Mouse (Mus musculus) lung, adult 2 months (tissue): Measurements from ENCODE around the gene Tmem120b.

ENCODE experiments used
- CTCF ChIP-seq: fragments of 200-500 bp; IDR thresholded peaks from 2 replicates; pipeline ENCODE4 v1.5.1; 2011; ENCODE audit warnings: mild to moderate bottlenecking, low read length, control low read depth; ENCODE audit not compliant: insufficient read depth
- POLR2A ChIP-seq: fragments of 200-500 bp; IDR thresholded peaks from 2 replicates; pipeline ENCODE4 v1.6.1; 2011; ENCODE audit warnings: low read depth, mild to moderate bottlenecking, control low read depth, low read length, borderline replicate concordance; ENCODE audit errors: extremely low read depth

DNA sequence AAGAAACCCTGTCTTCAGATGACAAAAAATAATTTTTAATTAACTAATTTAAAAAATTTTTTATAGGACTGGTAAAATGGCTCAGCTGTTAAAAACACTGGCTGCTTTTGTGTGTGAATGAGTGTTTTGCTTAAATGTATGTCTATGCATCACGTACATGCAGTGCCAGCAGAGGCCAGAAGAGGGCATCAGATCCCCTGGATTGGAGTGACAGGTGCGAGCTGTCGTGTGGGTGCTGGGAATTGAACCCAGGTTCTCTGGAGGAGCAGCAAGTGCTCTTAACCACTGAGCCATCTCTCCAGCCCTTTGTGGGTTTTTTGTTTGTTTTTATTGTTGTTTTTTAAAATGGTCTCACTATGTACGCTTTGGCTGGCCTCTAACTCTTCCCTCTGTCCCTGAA lies 54.0 kb downstream of the Tmem120b start:
- TF ChIP-seq POLR2A (no peak), CTCF (peak; percentile 54)
